Mouse (Mus musculus): ENCODE measurements around the gene Fgg. TPM values are rescaled to one million over a fixed set of nuclear protein-coding genes. Genes with fewer than 3 reads are reported as not detected.

Fgg gene
- total RNA-seq, 1 experiment: 0.45 TPM

DNA sequence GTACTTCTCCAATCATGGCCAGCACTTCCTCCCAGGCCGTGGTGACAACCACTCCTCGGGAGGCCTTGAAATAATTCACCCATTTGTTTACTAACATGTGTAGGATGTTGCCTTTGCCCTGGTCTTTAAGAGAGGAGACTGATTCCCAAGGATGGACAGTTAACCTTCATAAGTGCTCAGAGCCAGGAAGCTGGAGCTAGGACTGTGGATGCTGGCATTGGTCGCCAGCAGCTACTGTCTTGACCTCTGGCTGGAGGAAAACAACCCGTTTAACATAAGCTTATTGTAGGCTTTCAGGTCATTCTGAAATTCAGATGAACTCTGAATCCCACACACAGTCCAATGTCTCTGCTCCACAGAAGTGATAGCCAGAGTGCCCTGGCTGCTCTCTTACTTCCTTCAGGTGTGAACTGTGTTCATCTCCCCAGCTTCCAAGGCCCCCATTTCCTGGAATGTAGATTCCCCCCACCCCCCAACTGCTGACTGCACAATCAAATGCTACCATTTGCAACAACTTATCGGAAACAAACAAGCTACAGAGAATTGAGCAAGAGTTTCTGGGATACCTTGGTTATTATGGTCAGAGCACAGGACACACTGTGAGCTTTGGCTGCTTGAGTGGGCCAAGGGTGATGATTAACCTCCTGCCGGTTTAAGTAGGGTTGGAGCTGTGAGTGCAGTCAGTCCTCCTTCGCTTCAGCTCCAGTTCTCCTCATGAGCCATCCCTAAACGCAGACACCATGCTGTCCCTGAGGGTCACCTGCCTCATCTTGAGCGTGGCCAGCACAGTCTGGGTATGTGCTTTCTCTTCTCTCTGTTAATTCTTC, 18.2 kb downstream of the Fgg start, which contains the start of gene Fga:
Gene Fga, plus strand, starts transcription at position 602 of the 827 bp plus-strand sequence.
- no peak for TF ChIP-seq HCFC1 (IDR thresholded peaks at IDR 0.05; ENCODE audit: borderline replicate concordance, insufficient read depth, low read length)
- no peak for TF ChIP-seq ZNF384 (IDR thresholded peaks at IDR 0.05; ENCODE audit: low read depth, low read length)
- no peak for TF ChIP-seq CHD2 (IDR thresholded peaks at IDR 0.05; ENCODE audit: low read depth, low read length)
- TF ChIP-seq ZC3H11A (IDR thresholded peaks at IDR 0.05; ENCODE audit: borderline replicate concordance, low read depth, low read length): no peak
- TF ChIP-seq MAFK (IDR thresholded peaks at IDR 0.05; ENCODE audit: insufficient read depth, low read depth, low read length): no peak
- Histone ChIP-seq H3K9ac (ENCODE audit: insufficient read depth, low read depth, low read length, poor library complexity, severe bottlenecking) (no peak within 1 kb of the TSS), H3K4me3 (ENCODE audit: insufficient read depth in 1 of 2, low read depth in 1 of 2, low read length in 2 of 2, poor library complexity in 1 of 2, severe bottlenecking in 1 of 2) (no peak within 1 kb of the TSS), H3K9me3 (ENCODE audit: control insufficient read depth, insufficient read depth, low read depth, low read length) (no peaks in the 10 kb centered on the region), H3K27ac (ENCODE audit: insufficient read depth, low read depth, low read length, poor library complexity, severe bottlenecking) (no peak within 1 kb of the TSS), H3K4me1 (ENCODE audit: control insufficient read depth in 2 of 2, insufficient read depth in 2 of 2, low read length in 2 of 2, poor library complexity in 1 of 2) (no peaks in the 10 kb centered on the region), H3K36me3 (ENCODE audit: control insufficient read depth, insufficient read depth, low read length, poor library complexity, severe bottlenecking) (no peaks in the 10 kb centered on the region)
- in situ Hi-C loops (cut with MboI; ENCODE audit: low sequenced_read_pairs in 2 of 2, unreplicated experiment in 2 of 2): no loop called here
- no peak for DNase-seq (ENCODE audit: low read depth, low spot score)

DNA sequence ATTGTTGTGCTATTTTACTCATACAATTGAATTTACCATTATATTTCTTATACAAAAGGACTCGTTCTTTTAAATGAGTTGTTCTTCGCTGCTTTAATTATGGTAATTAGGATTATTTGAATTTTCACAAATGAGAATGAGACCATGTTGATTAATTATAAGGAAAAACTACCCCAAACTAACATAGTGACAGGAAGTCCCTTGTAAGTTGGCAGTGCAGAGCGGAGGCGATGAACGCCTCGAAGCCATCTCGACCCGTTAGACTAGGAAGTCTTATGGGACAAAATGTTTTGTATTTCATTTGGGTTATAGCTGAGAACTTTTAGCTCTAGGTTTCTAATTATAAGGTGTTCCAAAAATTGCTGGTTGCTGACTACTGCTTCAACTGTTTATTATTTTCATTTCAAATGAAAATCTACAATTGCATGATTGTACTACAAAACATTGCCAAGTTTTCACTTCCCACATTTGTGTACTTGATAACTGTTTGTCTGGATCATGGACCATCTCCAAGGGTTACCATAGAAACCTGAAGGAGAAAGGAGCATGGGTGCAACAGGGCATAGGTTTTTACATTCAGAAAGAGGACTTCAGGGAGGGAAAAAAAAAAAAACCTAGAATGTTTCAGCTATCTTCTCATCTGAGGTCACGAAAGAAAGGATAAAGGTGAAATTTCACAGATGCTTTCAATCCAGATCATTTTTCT, 20.2 kb downstream of the Fgg start:
- Histone ChIP-seq H3K9ac (ENCODE audit: insufficient read depth, low read depth, low read length, poor library complexity, severe bottlenecking) (no peak overlapping the region), H3K27ac (ENCODE audit: insufficient read depth, low read depth, low read length, poor library complexity, severe bottlenecking) (no peak overlapping the region), H3K36me3 (ENCODE audit: control insufficient read depth, insufficient read depth, low read length, poor library complexity, severe bottlenecking) (no peaks in the 10 kb centered on the region), H3K4me3 (ENCODE audit: insufficient read depth in 1 of 2, low read depth in 1 of 2, low read length in 2 of 2, poor library complexity in 1 of 2, severe bottlenecking in 1 of 2) (no peak overlapping the region), H3K4me1 (ENCODE audit: control insufficient read depth in 2 of 2, insufficient read depth in 2 of 2, low read length in 2 of 2, poor library complexity in 1 of 2) (no peaks in the 10 kb centered on the region), H3K9me3 (ENCODE audit: control insufficient read depth, insufficient read depth, low read depth, low read length) (no peaks in the 10 kb centered on the region)
- no peak for TF ChIP-seq ZNF384 (IDR thresholded peaks at IDR 0.05; ENCODE audit: low read depth, low read length)
- no peak for DNase-seq (ENCODE audit: low read depth, low spot score)
- in situ Hi-C loops (cut with MboI; ENCODE audit: low sequenced_read_pairs in 2 of 2, unreplicated experiment in 2 of 2): no loop called here

DNA sequence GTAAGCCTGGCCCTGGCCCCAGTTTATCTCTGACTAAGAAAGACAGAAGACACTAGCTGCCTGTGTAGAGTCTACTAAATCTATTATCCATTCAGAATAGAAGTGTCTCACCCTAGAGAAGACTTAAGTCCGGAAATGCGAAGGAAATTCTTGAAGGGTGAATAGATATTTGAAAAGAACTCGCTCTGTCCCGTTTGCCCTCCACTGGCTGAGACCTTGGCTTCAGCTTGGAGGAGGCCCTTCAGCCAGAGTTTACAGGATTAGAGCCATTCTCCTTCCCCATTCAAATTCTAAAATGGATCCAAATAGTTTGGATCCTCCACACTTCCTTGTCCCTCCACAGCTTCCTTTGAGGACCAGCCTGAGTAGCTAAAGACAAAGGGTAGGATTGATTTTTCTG, 22.8 kb downstream of the Fgg start:
- H3K4me1 ChIP-seq (ENCODE audit: control insufficient read depth in 2 of 2, insufficient read depth in 2 of 2, low read length in 2 of 2, poor library complexity in 1 of 2): no peaks in the 10 kb centered on the region
- DNase-seq (ENCODE audit: low read depth, low spot score): no peak
- H3K4me3 ChIP-seq (ENCODE audit: insufficient read depth in 1 of 2, low read depth in 1 of 2, low read length in 2 of 2, poor library complexity in 1 of 2, severe bottlenecking in 1 of 2): no peak overlapping the region
- H3K36me3 ChIP-seq (ENCODE audit: control insufficient read depth, insufficient read depth, low read length, poor library complexity, severe bottlenecking): no peaks in the 10 kb centered on the region
- H3K9ac ChIP-seq (ENCODE audit: insufficient read depth, low read depth, low read length, poor library complexity, severe bottlenecking): no peak overlapping the region
- TF ChIP-seq MAFK (IDR thresholded peaks at IDR 0.05; ENCODE audit: insufficient read depth, low read depth, low read length) (no peak), HCFC1 (IDR thresholded peaks at IDR 0.05; ENCODE audit: borderline replicate concordance, insufficient read depth, low read length) (no peak), CHD2 (IDR thresholded peaks at IDR 0.05; ENCODE audit: low read depth, low read length) (no peak), ZNF384 (IDR thresholded peaks at IDR 0.05; ENCODE audit: low read depth, low read length) (no peak), ZC3H11A (IDR thresholded peaks at IDR 0.05; ENCODE audit: borderline replicate concordance, low read depth, low read length) (no peak)
- H3K27ac ChIP-seq (ENCODE audit: insufficient read depth, low read depth, low read length, poor library complexity, severe bottlenecking): no peak overlapping the region
- H3K9me3 ChIP-seq (ENCODE audit: control insufficient read depth, insufficient read depth, low read depth, low read length): no peaks in the 10 kb centered on the region
- in situ Hi-C loops (cut with MboI; ENCODE audit: low sequenced_read_pairs in 2 of 2, unreplicated experiment in 2 of 2): no loop called here

DNA sequence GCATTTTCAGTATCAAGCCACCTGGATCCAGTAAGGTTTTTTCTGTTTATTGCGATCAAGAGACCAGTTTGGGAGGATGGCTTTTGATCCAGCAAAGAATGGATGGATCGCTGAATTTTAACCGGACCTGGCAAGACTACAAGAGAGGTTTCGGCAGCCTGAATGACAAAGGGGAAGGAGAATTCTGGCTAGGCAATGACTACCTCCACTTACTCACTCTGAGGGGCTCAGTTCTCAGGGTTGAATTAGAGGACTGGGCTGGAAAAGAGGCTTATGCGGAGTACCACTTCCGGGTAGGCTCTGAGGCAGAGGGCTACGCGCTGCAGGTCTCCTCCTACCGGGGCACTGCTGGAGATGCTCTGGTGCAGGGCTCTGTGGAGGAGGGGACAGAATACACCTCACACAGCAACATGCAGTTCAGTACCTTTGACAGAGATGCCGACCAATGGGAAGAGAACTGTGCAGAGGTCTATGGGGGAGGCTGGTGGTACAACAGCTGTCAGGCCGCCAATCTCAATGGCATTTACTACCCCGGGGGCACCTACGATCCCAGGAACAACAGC, 25.3 kb downstream of the Fgg start:
- Histone ChIP-seq H3K9me3 (ENCODE audit: control insufficient read depth, insufficient read depth, low read depth, low read length) (no peaks in the 10 kb centered on the region), H3K4me1 (ENCODE audit: control insufficient read depth in 2 of 2, insufficient read depth in 2 of 2, low read length in 2 of 2, poor library complexity in 1 of 2) (no peaks in the 10 kb centered on the region), H3K9ac (ENCODE audit: insufficient read depth, low read depth, low read length, poor library complexity, severe bottlenecking) (no peak overlapping the region), H3K4me3 (ENCODE audit: insufficient read depth in 1 of 2, low read depth in 1 of 2, low read length in 2 of 2, poor library complexity in 1 of 2, severe bottlenecking in 1 of 2) (no peak overlapping the region), H3K27ac (ENCODE audit: insufficient read depth, low read depth, low read length, poor library complexity, severe bottlenecking) (no peak overlapping the region), H3K36me3 (ENCODE audit: control insufficient read depth, insufficient read depth, low read length, poor library complexity, severe bottlenecking) (no peaks in the 10 kb centered on the region)
- TF ChIP-seq MAFK (IDR thresholded peaks at IDR 0.05; ENCODE audit: insufficient read depth, low read depth, low read length): no peak
- no peak for TF ChIP-seq ZNF384 (IDR thresholded peaks at IDR 0.05; ENCODE audit: low read depth, low read length)
- TF ChIP-seq HCFC1 (IDR thresholded peaks at IDR 0.05; ENCODE audit: borderline replicate concordance, insufficient read depth, low read length): no peak
- TF ChIP-seq ZC3H11A (IDR thresholded peaks at IDR 0.05; ENCODE audit: borderline replicate concordance, low read depth, low read length): no peak
- no peak for TF ChIP-seq CHD2 (IDR thresholded peaks at IDR 0.05; ENCODE audit: low read depth, low read length)
- in situ Hi-C loops (cut with MboI; ENCODE audit: low sequenced_read_pairs in 2 of 2, unreplicated experiment in 2 of 2): no loop called here
- no peak for DNase-seq (ENCODE audit: low read depth, low spot score)

Data from ES-E14 (cell line).